ENCODE assay signal across 28 mouse cellular contexts in genomic region chr5:125575866-125576265, GRCm38 (mm10). TPM values are rescaled to one million over a fixed set of nuclear protein-coding genes. Genes with fewer than 3 reads are reported as not detected.
"Had no signal": no experiment of that assay in that cellular context is flagged by ENCODE, and none has a peak within 500 bp of the region (broad histone marks: within the 10 kb centered on the region; RNA-seq: fewer than 3 reads in every experiment).

No protein-coding gene starts in this region.

- H3K36me3 ChIP-seq: heart, embryonic 10.5 days; heart, embryonic 12.5 days; hindbrain, embryonic 10.5 days; hindbrain, embryonic 12.5 days; intestine, embryonic 15.5 days; limb, embryonic 10.5 days; limb, embryonic 12.5 days; liver, embryonic 13.5 days; liver, embryonic 15.5 days had no signal

- DNase-seq: gastrocnemius, adult 2 months; gastrocnemius, postnatal 14 days; gastrocnemius, postnatal 36 days; heart, adult 11 months; heart, postnatal 10 days; heart, postnatal 4 days; kidney, adult 18-20 months; kidney, adult 8-10 months; kidney, postnatal 10 days; kidney, postnatal 4 days; liver; liver, embryonic 13.5 days; liver, postnatal 0 days had no signal

- H3K4me3 ChIP-seq: gastrocnemius, adult 2 months; heart, embryonic 10.5 days; heart, embryonic 12.5 days; hindbrain, embryonic 10.5 days; hindbrain, embryonic 12.5 days; intestine, embryonic 15.5 days; limb, embryonic 10.5 days; limb, embryonic 12.5 days; liver, embryonic 13.5 days; liver, embryonic 15.5 days had no signal

- ATAC-seq: hindbrain, embryonic 16.5 days; inflammation-experienced regulatory T-cells, adult 6 months; intestine, embryonic 15.5 days; intestine, postnatal 0 days; liver, postnatal 0 days had no signal

- H3K27me3 ChIP-seq: heart, embryonic 12.5 days; hindbrain, embryonic 12.5 days; intestine, embryonic 15.5 days; limb, embryonic 12.5 days; liver, embryonic 13.5 days; liver, embryonic 15.5 days had no signal

- H3K9me3 ChIP-seq: heart, embryonic 10.5 days; hindbrain, embryonic 10.5 days; hindbrain, embryonic 12.5 days; intestine, embryonic 15.5 days; limb, embryonic 10.5 days; liver, embryonic 13.5 days; liver, embryonic 15.5 days had no signal

- H3K27ac ChIP-seq: gastrocnemius, adult 2 months; heart, embryonic 10.5 days; hindbrain, embryonic 10.5 days; hindbrain, embryonic 12.5 days; hindbrain, embryonic 14.5 days; intestine, embryonic 15.5 days; limb, embryonic 10.5 days; limb, embryonic 12.5 days; liver, embryonic 13.5 days; liver, embryonic 15.5 days had no signal

- H3K9ac ChIP-seq: heart, embryonic 12.5 days; hindbrain, embryonic 12.5 days; hindbrain, embryonic 14.5 days; intestine, embryonic 15.5 days; limb, embryonic 12.5 days; liver, embryonic 13.5 days; liver, embryonic 15.5 days; liver, postnatal 0 days had no signal

- H3K4me1 ChIP-seq: heart, embryonic 10.5 days; heart, embryonic 12.5 days; intestine, embryonic 15.5 days; liver, embryonic 13.5 days; liver, embryonic 15.5 days had no signal

RNA-seq across cellular contexts. Expression of gene Tmem132b, which starts 44.3 kb away (rescaled TPM):
- total RNA-seq: heart, postnatal 25 days had no signal
- polyA plus RNA-seq: heart, embryonic 10.5 days; heart, embryonic 12.5 days; heart, embryonic 14.5 days; heart, embryonic 16.5 days; inflammation-experienced regulatory T-cells, adult 6 months; liver, embryonic 15.5 days; liver, postnatal 0 days had no signal
